Mouse (Mus musculus): ENCODE results near the gene Olfr1331. TPM values are rescaled to one million over a fixed set of nuclear protein-coding genes. Genes with fewer than 3 reads are reported as not detected.
"Not testable (repeated sequence)": the region's sequence is repeated elsewhere in the genome, so short reads cannot be mapped to it uniquely, and the experiment has no call there.

Olfr1331 gene
- polyA plus RNA-seq, 1 experiment = not detected

- Histone ChIP-seq H3K36me3 (ENCODE audit: control insufficient read depth, insufficient read depth, low read length) (no peaks in the 10 kb centered on the region), H3K4me1 (replicated peaks; ENCODE audit: control insufficient read depth, insufficient read depth, low read length) (no peaks in the 10 kb centered on the region), H3K27me3 (ENCODE audit: control insufficient read depth, insufficient read depth, low read length) (no peaks in the 10 kb centered on the region), H3K4me3 (ENCODE audit: control insufficient read depth, insufficient read depth, low read length) (no peak overlapping the region), H3K27ac (ENCODE audit: control insufficient read depth, insufficient read depth, low read length) (no peak overlapping the region)
- DNase-seq = no peak
- WGBS = 76% methylated on average over 2 of the region's 2 CpGs
- no peak for TF ChIP-seq POLR2A (IDR thresholded peaks at IDR 0.05; ENCODE audit: control insufficient read depth, extremely low read depth, insufficient read depth, low read length, poor library complexity)
- no peak for TF ChIP-seq CTCF (IDR thresholded peaks at IDR 0.05; ENCODE audit: borderline replicate concordance, control insufficient read depth, extremely low read depth, insufficient read depth, low read length, poor library complexity)
Observed at GRCm38 (mm10) chr4:118901981-118902380, 37.5 kb downstream of the Olfr1331 start.

- H3K36me3 ChIP-seq (ENCODE audit: control insufficient read depth, insufficient read depth, low read length); H3K4me3 ChIP-seq (ENCODE audit: control insufficient read depth, insufficient read depth, low read length); H3K4me1 ChIP-seq (replicated peaks; ENCODE audit: control insufficient read depth, insufficient read depth, low read length); H3K27me3 ChIP-seq (ENCODE audit: control insufficient read depth, insufficient read depth, low read length); DNase-seq; H3K27ac ChIP-seq (ENCODE audit: control insufficient read depth, insufficient read depth, low read length): not testable (repeated sequence)
- 74% methylated on average over 2 of the region's 2 CpGs for WGBS
Observed at GRCm38 (mm10) chr4:118917365-118917764, 52.9 kb downstream of the Olfr1331 start, which contains the start of gene Olfr1329. TSS of gene Olfr1329 (minus strand) at chr4:118917465.

Other genes starting within 250 kb of the Olfr1331 start
- gene Cfap57, start 243.9 kb upstream of the Olfr1331 start, polyA plus RNA-seq (2012; rRNA removed) = 0.05 TPM in 2 replicates
- gene Ebna1bp2, start 243.8 kb upstream of the Olfr1331 start, polyA plus RNA-seq (2012; rRNA removed) = 29.7 and 32.1 TPM in 2 replicates
- gene Olfr62, start 205.7 kb upstream of the Olfr1331 start, polyA plus RNA-seq (2012; rRNA removed) = not detected in 2 replicates
- 0.13 TPM in 1 of 2 replicates, not detected in the other for gene Olfr1342, start 171.9 kb upstream of the Olfr1331 start, polyA plus RNA-seq (2012; rRNA removed)
- gene Olfr1341, start 161.1 kb upstream of the Olfr1331 start, polyA plus RNA-seq (2012; rRNA removed) = 0.15 TPM in 1 of 2 replicates, not detected in the other
- gene Olfr1340, start 144.5 kb upstream of the Olfr1331 start, polyA plus RNA-seq (2012; rRNA removed) = not detected in 2 replicates
- gene Olfr1339, start 132.5 kb upstream of the Olfr1331 start, polyA plus RNA-seq (2012; rRNA removed) = not detected in 2 replicates
- gene Olfr1338, start 105.9 kb upstream of the Olfr1331 start, polyA plus RNA-seq (2012; rRNA removed) = not detected in 2 replicates
- 0.11 TPM in 1 of 2 replicates, not detected in the other for gene Olfr1337, start 82.1 kb upstream of the Olfr1331 start, polyA plus RNA-seq (2012; rRNA removed)
- not detected in 2 replicates for gene Olfr1335, start 54.7 kb upstream of the Olfr1331 start, polyA plus RNA-seq (2012; rRNA removed)
- gene Olfr1333, start 28.4 kb upstream of the Olfr1331 start, polyA plus RNA-seq (2012; rRNA removed) = not detected in 2 replicates
- not detected in 2 replicates for gene Olfr1330, start 23.9 kb downstream of the Olfr1331 start, polyA plus RNA-seq (2012; rRNA removed)
- gene Olfr1329, start 52.8 kb downstream of the Olfr1331 start, polyA plus RNA-seq (2012; rRNA removed) = not detected in 2 replicates
- not detected in 2 replicates for gene Olfr1328, start 74.0 kb downstream of the Olfr1331 start, polyA plus RNA-seq (2012; rRNA removed)
- 0.10 and 0.18 TPM in 2 replicates for gene Lao1, start 96.9 kb downstream of the Olfr1331 start, polyA plus RNA-seq (2012; rRNA removed)
- gene Slc2a1, start 244.1 kb downstream of the Olfr1331 start, polyA plus RNA-seq (2012; rRNA removed) = 42.2 and 42.5 TPM in 2 replicates

Data from thymus, adult 2 months (tissue).